Mouse (Mus musculus): ENCODE measurements around the gene AC170998.1.

GRCm38 (mm10) chr17:28750580-28750979 is 24.7 kb downstream of the AC170998.1 start:
- peak; percentile 27; the same call in 1 of the 2 replicates for TF ChIP-seq CTCF (IDR thresholded peaks at IDR 0.05; ENCODE audit: low read depth)
- no peak for TF ChIP-seq EP300 (IDR thresholded peaks at IDR 0.05; ENCODE audit: low read depth)
